Mouse (Mus musculus) CH12.LX (cell line): Measurements from ENCODE around the gene Polr2f. TPM values are rescaled to one million over a fixed set of nuclear protein-coding genes. Genes with fewer than 3 reads are reported as not detected.

Experiments used
- DNase-seq: peaks from one replicate; pipeline ENCODE4 v3.0.0-alpha.2; 2013; ENCODE audit errors: extremely low read depth
- H3K27ac ChIP-seq: 2 replicates; pipeline ENCODE4 v1.5.1; 2012; ENCODE audit warnings: low read depth, mild to moderate bottlenecking, control low read depth, moderate library complexity; ENCODE audit not compliant: insufficient read depth
- H3K27me3 ChIP-seq: replicated peaks from 2 replicates; pipeline ENCODE3; 2012; ENCODE audit warnings: inconsistent platforms
- H3K36me3 ChIP-seq, 2 experiments: replicated peaks in 1 of 2; 2 replicates each; pipeline versions ENCODE3 to v1.6.1; 2012; ENCODE audit warnings: inconsistent platforms in 1 of 2, low read length in 1 of 2, mild to moderate bottlenecking in 1 of 2, mixed read lengths in 1 of 2, moderate library complexity in 1 of 2; ENCODE audit not compliant: control insufficient read depth in 1 of 2, insufficient read depth in 1 of 2
- H3K4me1 ChIP-seq, 2 experiments: 2 replicates each; pipeline ENCODE4 v1.6.1; 2012; ENCODE audit warnings: inconsistent platforms in 1 of 2, moderate library complexity in 1 of 2; ENCODE audit not compliant: insufficient read depth in 2 of 2, control insufficient read depth in 1 of 2
- H3K4me2 ChIP-seq: 2 replicates; pipeline ENCODE4 v1.6.1; 2012; ENCODE audit warnings: low read depth, mild to moderate bottlenecking, control low read depth; ENCODE audit not compliant: poor library complexity, insufficient read depth, severe bottlenecking
- H3K4me3 ChIP-seq, 3 experiments: fragments of 150-350 bp in 1 of 3; sonication (generic) in 1 of 3; replicated peaks in 1 of 3; 2 replicates each; pipeline versions ENCODE3 to v1.5.1; 2011 to 2012; ENCODE audit warnings: low read depth in 2 of 3, low read length in 2 of 3, mild to moderate bottlenecking in 2 of 3, moderate library complexity in 2 of 3, control low read depth in 1 of 3, improper control_type of control experiment in 1 of 3, inconsistent platforms in 1 of 3, mixed read lengths in 1 of 3; ENCODE audit not compliant: poor library complexity in 1 of 3
- H3K79me2 ChIP-seq: replicated peaks from 2 replicates; pipeline ENCODE4 v1.6.1; 2012; ENCODE audit warnings: mild to moderate bottlenecking, moderate library complexity; ENCODE audit not compliant: control insufficient read depth, poor library complexity, insufficient read depth, severe bottlenecking; ENCODE audit errors: extremely low read depth
- H3K9ac ChIP-seq: 2 replicates; pipeline ENCODE4 v1.6.1; 2012; ENCODE audit warnings: low read depth, mild to moderate bottlenecking, control low read depth, moderate library complexity; ENCODE audit not compliant: insufficient read depth
- H3K9me3 ChIP-seq: replicated peaks from 2 replicates; pipeline ENCODE3; 2012; ENCODE audit warnings: low read length, inconsistent platforms, mixed read lengths
- BHLHE40 ChIP-seq: IDR thresholded peaks from 2 replicates; pipeline ENCODE4 v1.6.1; 2011; ENCODE audit warnings: mild to moderate bottlenecking, low read depth, low read length, improper control_type of control experiment
- CHD2 ChIP-seq: IDR thresholded peaks from 2 replicates; pipeline ENCODE4 v1.6.1; 2011; ENCODE audit warnings: low read length, improper control_type of control experiment
- CTCF ChIP-seq, 2 experiments: IDR thresholded peaks in 1 of 2; conservative IDR thresholded peaks in 1 of 2; 2 replicates each; pipeline ENCODE4 v1.5.1; 2011 to 2012; ENCODE audit warnings: low read depth in 2 of 2, low read length in 2 of 2, improper control_type of control experiment in 1 of 2, inconsistent platforms in 1 of 2, mild to moderate bottlenecking in 1 of 2, moderate library complexity in 1 of 2
- ETS1 ChIP-seq: conservative IDR thresholded peaks from 2 replicates; pipeline ENCODE4 v1.6.1; 2012; ENCODE audit warnings: low read depth, mild to moderate bottlenecking, inconsistent platforms, low read length, improper control_type of control experiment, moderate library complexity
- IRF4 ChIP-seq: IDR thresholded peaks from 2 replicates; pipeline ENCODE4 v1.6.1; 2014; ENCODE audit warnings: low read depth, mild to moderate bottlenecking, inconsistent platforms, low read length, improper control_type of control experiment
- JUN ChIP-seq: IDR thresholded peaks from 2 replicates; pipeline ENCODE4 v1.6.1; 2011; ENCODE audit warnings: low read depth, mild to moderate bottlenecking, low read length, improper control_type of control experiment, moderate library complexity; ENCODE audit not compliant: insufficient read depth
- MAX ChIP-seq: IDR thresholded peaks from 2 replicates; pipeline ENCODE4 v1.6.1; 2011; ENCODE audit warnings: low read length, improper control_type of control experiment
- MAZ ChIP-seq: IDR thresholded peaks from 2 replicates; pipeline ENCODE4 v1.6.1; 2012; ENCODE audit warnings: low read depth, mild to moderate bottlenecking, inconsistent platforms, low read length, improper control_type of control experiment, moderate library complexity
- MXI1 ChIP-seq: IDR thresholded peaks from 2 replicates; pipeline ENCODE4 v1.6.1; 2011; ENCODE audit warnings: mild to moderate bottlenecking, low read depth, low read length, improper control_type of control experiment
- MYC ChIP-seq: IDR thresholded peaks from 2 replicates; pipeline ENCODE4 v1.6.1; 2011; ENCODE audit warnings: low read depth, mild to moderate bottlenecking, improper control_type of control experiment, low read length
- NELFE ChIP-seq: IDR thresholded peaks from 2 replicates; pipeline ENCODE4 v1.6.1; 2011; ENCODE audit warnings: low read depth, low read length, improper control_type of control experiment
- NRF1 ChIP-seq: IDR thresholded peaks from 2 replicates; pipeline ENCODE4 v1.6.1; 2014; ENCODE audit warnings: low read depth, mild to moderate bottlenecking, inconsistent platforms, low read length, improper control_type of control experiment, moderate library complexity
- PAX5 ChIP-seq: IDR thresholded peaks from 2 replicates; pipeline ENCODE4 v1.6.1; 2012; ENCODE audit warnings: low read length, inconsistent platforms, mixed read lengths
- POLR2A ChIP-seq: IDR thresholded peaks from 2 replicates; pipeline ENCODE4 v1.6.1; 2011; ENCODE audit warnings: low read depth, mild to moderate bottlenecking, improper control_type of control experiment, low read length
- RAD21 ChIP-seq: IDR thresholded peaks from 2 replicates; pipeline ENCODE4 v1.6.1; 2011; ENCODE audit warnings: low read depth, mild to moderate bottlenecking, low read length, improper control_type of control experiment, moderate library complexity
- SMC3 ChIP-seq: IDR thresholded peaks from 2 replicates; pipeline ENCODE4 v1.6.1; 2011; ENCODE audit warnings: low read depth, low read length, improper control_type of control experiment
- TCF12 ChIP-seq: IDR thresholded peaks from 2 replicates; pipeline ENCODE4 v1.6.1; 2014; ENCODE audit warnings: low read depth, mild to moderate bottlenecking, inconsistent platforms, low read length, improper control_type of control experiment
- ZC3H11A ChIP-seq: IDR thresholded peaks from 2 replicates; pipeline ENCODE4 v1.6.1; 2012; ENCODE audit warnings: low read depth, mild to moderate bottlenecking, inconsistent platforms, low read length, improper control_type of control experiment
- ZKSCAN1 ChIP-seq: IDR thresholded peaks from 2 replicates; pipeline ENCODE4 v1.6.1; 2012; ENCODE audit warnings: low read depth, inconsistent platforms, low read length, improper control_type of control experiment, borderline replicate concordance
- dilution Hi-C: fragments of 300-500 bp; cut with MboI; formaldehyde crosslinking; loops from 2 replicates; pipeline ENCODE4 v1.14.3; 2020; ENCODE audit warnings: low sequenced_read_pairs; ENCODE audit not compliant: extremely low pct_unique_long_range_greater_than_20kb, extremely low pct_ligation_motif_present
- in situ Hi-C: fragments of 300-500 bp; cut with MboI; formaldehyde crosslinking; loops from 3 replicates; pipeline ENCODE4 v1.14.3; 2019; ENCODE audit warnings: low sequenced_read_pairs, low pct_ligation_motif_present, low pct_unique_long_range_greater_than_20kb, mixed read lengths
- polyA plus RNA-seq: library from polyadenylated mRNA; unstranded; fragments of >175 nt; gene quantifications from 2 replicates; pipeline ENCODE4 v1.2.1, GENCODE M21; 2012; ENCODE audit warnings: low read depth; ENCODE audit not compliant: insufficient read length
- total RNA-seq, 2 experiments: library from RNA; depleted of rRNA; stranded (reverse); fragments of 300-350 nt in 1 of 2; fragments of >200 nt in 1 of 2; gene quantifications; 2 replicates each; pipeline ENCODE4 v1.2.3; 2012 to 2014

Gene Polr2f
- total and polyA plus RNA-seq, 3 experiments, result 218 to 414 (median 286) TPM

DNA sequence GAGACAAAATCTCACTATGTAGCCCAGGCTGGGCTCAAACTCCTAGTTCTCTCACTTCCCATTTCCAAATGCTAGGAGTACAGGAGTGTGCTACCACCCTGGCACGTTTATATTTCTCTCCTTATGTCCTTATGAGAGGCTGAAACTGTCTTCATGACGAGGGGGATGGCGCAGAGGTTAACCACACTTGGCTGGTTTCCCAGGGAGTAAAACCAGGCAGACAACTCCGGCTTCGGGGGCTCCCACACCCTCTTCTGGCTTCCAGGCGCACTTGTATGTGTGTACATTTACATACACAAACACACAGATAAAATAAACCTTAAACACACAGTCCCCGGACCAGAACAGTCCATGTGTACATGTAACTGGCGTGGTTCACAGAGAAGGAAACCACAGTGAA, 3.2 kb downstream of the Polr2f start:
- Histone ChIP-seq H3K9ac (no peak overlapping the region), H3K4me3 (no peak overlapping the region), H3K9me3 (no peaks in the 10 kb centered on the region), H3K36me3 (peaks cover 41 to 59% of the 10 kb centered on the region in 2 experiments), H3K4me2 (no peak overlapping the region), H3K27me3 (peaks cover 5% of the 10 kb centered on the region), H3K79me2 (peaks cover 27% of the 10 kb centered on the region), H3K27ac (no peak overlapping the region), H3K4me1 (peaks cover 4 to 31% of the 10 kb centered on the region in 2 experiments; a peak in 3 of 4 replicates)
- in situ Hi-C loops (no loop called here), dilution Hi-C loops (no loop called here)
- TF ChIP-seq ZKSCAN1 (no peak), NELFE (no peak), RAD21 (no peak), IRF4 (no peak), PAX5 (no peak), MAX (no peak), ETS1 (no peak), JUN (no peak), NRF1 (no peak), POLR2A (no peak), CHD2 (no peak)
- no peak for DNase-seq

DNA sequence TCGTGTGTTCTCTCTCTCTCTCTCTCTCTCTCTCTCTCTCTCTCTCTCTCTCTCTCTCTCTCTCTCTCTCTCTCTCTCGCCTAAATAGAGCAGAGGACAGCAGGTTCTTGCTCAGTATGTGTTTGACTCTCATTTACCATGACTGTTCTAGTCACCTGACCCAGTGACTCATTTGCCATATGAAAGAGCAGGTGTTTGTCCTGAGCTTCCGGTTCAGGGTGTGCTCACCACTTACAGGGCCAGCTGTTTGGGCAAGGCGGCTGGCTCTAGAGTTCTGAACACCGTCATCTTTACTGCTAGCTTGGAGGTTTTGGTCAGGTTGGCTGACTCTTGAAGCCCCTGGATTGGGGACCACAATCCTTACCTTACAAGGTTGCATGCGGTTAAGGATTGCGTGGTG, 4.7 kb downstream of the Polr2f start:
- Histone ChIP-seq H3K4me1 (peaks cover 4 to 29% of the 10 kb centered on the region in 2 experiments; a peak in 3 of 4 replicates), H3K9me3 (no peaks in the 10 kb centered on the region), H3K4me3 (no peak overlapping the region), H3K27me3 (peaks cover 2% of the 10 kb centered on the region), H3K9ac (no peak overlapping the region), H3K36me3 (peaks cover 53 to 70% of the 10 kb centered on the region in 2 experiments), H3K4me2 (no peak overlapping the region), H3K79me2 (peaks cover 27% of the 10 kb centered on the region), H3K27ac (no peak overlapping the region)
- dilution Hi-C loops, result no loop called here
- TF ChIP-seq POLR2A, result no peak
- TF ChIP-seq ZC3H11A, result no peak
- TF ChIP-seq BHLHE40, result peak; percentile 67
- no peak for TF ChIP-seq PAX5
- TF ChIP-seq ETS1, result peak; percentile 54; the same call in 1 of the 2 replicates
- no peak for TF ChIP-seq MYC
- DNase-seq, result peak; percentile 44
- in situ Hi-C loops, result no loop called here

DNA sequence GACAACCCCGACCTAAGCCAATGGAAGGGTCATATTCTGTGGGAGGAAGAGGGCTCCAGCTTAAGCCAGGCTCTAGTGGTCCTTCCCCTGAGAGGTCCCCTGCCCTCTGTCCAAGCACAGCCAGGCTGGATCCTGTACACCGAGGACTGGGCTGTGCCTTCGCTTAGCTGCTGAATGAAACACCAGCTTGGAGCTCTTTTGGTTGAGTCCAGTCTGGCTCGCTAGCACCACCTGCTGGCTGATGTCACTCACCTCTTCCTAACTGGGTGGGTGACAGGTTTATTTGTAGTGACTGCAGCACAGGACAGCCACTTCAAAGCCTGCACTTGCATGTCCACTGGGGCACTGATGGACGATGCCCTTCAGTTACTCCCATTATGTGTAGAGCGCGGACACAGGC, 7.7 kb downstream of the Polr2f start:
- in situ Hi-C loops (no loop called here), dilution Hi-C loops (no loop called here)
- peak; percentile 82 for DNase-seq
- H3K27ac ChIP-seq, result no peak overlapping the region
- H3K4me1 ChIP-seq, result peaks cover 0 to 14% of the 10 kb centered on the region in 2 experiments; a peak in 1 of 4 replicates
- peak; percentile 82 to 86 for TF ChIP-seq CTCF (conservative IDR thresholded peaks at IDR 0.05 in 1 of 2, IDR thresholded peaks at IDR 0.05 in 1 of 2; ENCODE audit: low read depth in 2 of 2, low read length in 2 of 2)
- TF ChIP-seq RAD21, result peak; percentile 59
- TF ChIP-seq MYC, result no peak
- no peak for TF ChIP-seq PAX5
- peak; percentile 57 for TF ChIP-seq SMC3
- peak; percentile 34; the same call in 1 of the 2 replicates for TF ChIP-seq NELFE
- TF ChIP-seq ZC3H11A, result no peak
- no peak for TF ChIP-seq MAZ
- TF ChIP-seq TCF12, result no peak
- no peak for TF ChIP-seq MXI1
- peaks cover 8% of the 10 kb centered on the region for H3K79me2 ChIP-seq
- no peak overlapping the region for H3K9ac ChIP-seq
- H3K4me3 ChIP-seq, result no peak overlapping the region
- no peak overlapping the region for H3K4me2 ChIP-seq
- no peaks in the 10 kb centered on the region for H3K27me3 ChIP-seq
- no peaks in the 10 kb centered on the region for H3K9me3 ChIP-seq
- H3K36me3 ChIP-seq, result peaks cover 75 to 96% of the 10 kb centered on the region in 2 experiments
